Mouse (Mus musculus) embryonic facial prominence, embryonic 15.5 days (tissue): ENCODE results near the gene Tango6. TPM values are rescaled to one million over a fixed set of nuclear protein-coding genes. Genes with fewer than 3 reads are reported as not detected.

Experiments
- ATAC-seq: fragments of 200-750 bp; cut with Nextera tagmentation; 2 replicates; pipeline ENCODE4 v1.8.0; 2017; ENCODE audit warnings: low read depth, moderate TSS enrichment; ENCODE audit not compliant: insufficient number of reproducible peaks, low FRiP score, low TSS enrichment
- H3K27ac ChIP-seq: fragments of 300-500 bp; sonication (generic); replicated peaks from 2 replicates; pipeline ENCODE4 v1.5.1; 2015; ENCODE audit warnings: mild to moderate bottlenecking, inconsistent platforms
- H3K27me3 ChIP-seq: fragments of 300-500 bp; sonication (generic); 2 replicates; pipeline ENCODE4 v1.6.1; 2015; ENCODE audit warnings: inconsistent platforms
- H3K36me3 ChIP-seq: fragments of 300-500 bp; sonication (generic); 2 replicates; pipeline ENCODE4 v1.6.1; 2015; ENCODE audit warnings: mild to moderate bottlenecking, inconsistent platforms
- H3K4me1 ChIP-seq: fragments of 300-500 bp; sonication (generic); 2 replicates; pipeline ENCODE4 v1.6.1; 2015; ENCODE audit warnings: inconsistent platforms
- H3K4me2 ChIP-seq: fragments of 300-500 bp; sonication (generic); replicated peaks from 2 replicates; pipeline ENCODE4 v1.6.1; 2015; ENCODE audit warnings: mild to moderate bottlenecking, inconsistent platforms
- H3K4me3 ChIP-seq: fragments of 300-500 bp; sonication (generic); replicated peaks from 2 replicates; pipeline ENCODE4 v1.5.1; 2015; ENCODE audit warnings: mild to moderate bottlenecking, inconsistent platforms
- H3K9ac ChIP-seq: fragments of 300-500 bp; sonication (generic); 2 replicates; pipeline ENCODE4 v1.6.1; 2015; ENCODE audit warnings: inconsistent platforms
- H3K9me3 ChIP-seq: fragments of 300-500 bp; sonication (generic); replicated peaks from 2 replicates; pipeline ENCODE4 v1.6.1; 2016; ENCODE audit warnings: inconsistent platforms
- WGBS: fragments of 180-500 bp; shearing (Covaris S2); methylation state at CpG from one replicate; pipeline ENCODE4 v1.1.7; 2015; 5-methylcytosine and 5-hydroxymethylcytosine counted together
- polyA plus RNA-seq: library from polyadenylated mRNA; unstranded; fragments of >200 nt; fragmentation: Nextera tagmentation; extraction: Ambion mirVana; gene quantifications from 2 replicates; pipeline ENCODE4 v1.2.1, GENCODE M21; 2015

The Tango6 gene
- polyA plus RNA-seq, 1 experiment from 2014 or later = 8.9 TPM

- no peaks in the 10 kb centered on the region for H3K4me1 ChIP-seq
- H3K27ac ChIP-seq = no peak overlapping the region
- H3K27me3 ChIP-seq = no peaks in the 10 kb centered on the region
- whole genome bisulfite sequencing = 51% methylated on average over 3 of the region's 3 CpGs
- H3K36me3 ChIP-seq = no peaks in the 10 kb centered on the region
- H3K4me2 ChIP-seq = no peak overlapping the region
- ATAC-seq = no peak
- H3K9me3 ChIP-seq = no peaks in the 10 kb centered on the region
- no peak overlapping the region for H3K4me3 ChIP-seq
- H3K9ac ChIP-seq = no peak overlapping the region
Measured at GRCm38 (mm10) chr8:106753436-106753835, 70.6 kb downstream of the Tango6 start.

DNA sequence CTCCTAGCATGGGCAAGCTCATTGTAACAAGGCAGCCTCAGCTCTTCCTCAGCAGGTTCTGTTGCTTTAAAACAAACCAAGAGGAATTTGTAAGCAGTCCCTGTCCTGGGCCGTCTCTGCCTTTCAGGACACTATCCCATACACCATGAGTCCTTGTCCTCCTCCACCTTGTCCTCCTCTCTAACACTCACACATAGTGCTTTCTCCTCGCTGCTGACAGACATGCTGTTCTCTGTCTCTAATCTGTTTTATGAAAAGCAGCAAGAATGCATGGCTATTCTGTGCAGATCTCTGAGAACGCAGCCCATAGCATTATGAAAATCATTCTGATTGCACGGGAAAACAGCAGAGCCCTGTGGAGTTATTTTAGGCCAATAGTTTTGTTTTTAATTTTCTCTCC lies 78.4 kb downstream of the Tango6 start:
- no peak overlapping the region for H3K9ac ChIP-seq
- no peaks in the 10 kb centered on the region for H3K9me3 ChIP-seq
- no peak for ATAC-seq
- H3K27ac ChIP-seq = peak overlapping the region; percentile 73
- H3K4me2 ChIP-seq = no peak overlapping the region
- no peaks in the 10 kb centered on the region for H3K27me3 ChIP-seq
- no peaks in the 10 kb centered on the region for H3K36me3 ChIP-seq
- H3K4me1 ChIP-seq = peaks cover 17% of the 10 kb centered on the region
- no peak overlapping the region for H3K4me3 ChIP-seq
- WGBS = 15% methylated on average over 4 of the region's 4 CpGs

DNA sequence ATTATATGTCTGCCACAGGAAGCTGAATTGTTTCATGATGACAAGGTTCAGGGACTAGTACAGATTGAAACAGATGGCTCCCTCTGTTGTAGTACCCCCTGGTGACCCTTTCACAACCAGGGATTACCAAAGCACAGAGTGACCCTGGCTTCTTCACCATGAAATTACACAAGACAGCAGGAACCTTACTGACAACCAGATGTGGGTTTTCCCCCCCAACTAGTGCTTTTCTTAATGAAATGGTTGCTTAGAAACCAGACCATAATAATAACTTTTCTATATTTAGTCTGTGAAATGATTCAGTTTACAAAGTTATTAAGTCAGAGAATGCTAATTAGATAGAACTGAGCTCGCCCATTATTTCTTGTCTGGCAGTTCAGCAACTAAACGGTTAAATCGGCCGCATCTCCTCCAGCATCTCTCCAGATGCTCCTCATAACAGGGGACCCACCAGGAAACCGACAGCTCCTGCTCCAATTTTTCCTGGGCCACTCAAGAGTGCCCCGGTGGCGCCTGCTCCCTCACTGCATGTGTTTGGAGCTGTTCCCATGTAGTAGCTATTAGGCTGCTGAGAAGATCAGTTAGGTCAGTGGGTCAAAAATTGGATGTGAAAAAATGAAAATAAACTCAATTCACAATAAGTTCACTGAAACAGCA lies 79.1 kb downstream of the Tango6 start:
- no peak overlapping the region for H3K4me3 ChIP-seq
- no peak overlapping the region for H3K9ac ChIP-seq
- H3K27me3 ChIP-seq = no peaks in the 10 kb centered on the region
- H3K4me2 ChIP-seq = no peak overlapping the region; the same call in 1 of the 2 replicates
- peak overlapping the region; percentile 58; the same call in 1 of the 2 replicates for H3K27ac ChIP-seq
- no peaks in the 10 kb centered on the region for H3K36me3 ChIP-seq
- ATAC-seq = peak; percentile 29; the same call in 1 of the 2 replicates
- 15% methylated on average over 7 of the region's 7 CpGs for WGBS
- peaks cover 17% of the 10 kb centered on the region for H3K4me1 ChIP-seq
- H3K9me3 ChIP-seq = no peaks in the 10 kb centered on the region

DNA sequence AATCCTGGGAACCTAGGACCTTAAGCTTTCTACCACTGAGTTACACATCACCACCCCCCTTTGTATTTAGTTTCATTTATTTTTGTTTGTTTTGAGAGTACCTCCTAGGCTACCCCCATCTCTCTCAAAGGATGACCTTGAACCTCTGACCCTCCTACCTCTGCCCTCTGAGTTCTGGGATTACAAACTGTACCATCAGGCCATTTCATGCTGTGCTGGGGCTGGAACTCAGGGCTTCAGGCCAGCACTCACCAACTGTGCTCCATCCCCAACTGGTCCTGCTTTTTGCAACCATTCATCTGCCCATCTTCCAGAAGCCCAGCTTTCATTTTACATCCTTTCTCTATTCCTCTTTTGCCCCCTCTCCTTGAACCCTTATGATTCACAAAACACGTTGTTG lies 81.7 kb downstream of the Tango6 start:
- no peak for ATAC-seq
- no peaks in the 10 kb centered on the region for H3K9me3 ChIP-seq
- H3K27me3 ChIP-seq = no peaks in the 10 kb centered on the region
- WGBS = 71% methylated on average over 1 of the region's 1 CpGs
- no peak overlapping the region for H3K27ac ChIP-seq
- no peak overlapping the region for H3K4me2 ChIP-seq
- H3K36me3 ChIP-seq = no peaks in the 10 kb centered on the region
- H3K4me3 ChIP-seq = no peak overlapping the region
- H3K9ac ChIP-seq = no peak overlapping the region
- H3K4me1 ChIP-seq = peaks cover 17% of the 10 kb centered on the region

GRCm38 (mm10) chr8:106765570-106765969 lies 82.7 kb downstream of the Tango6 start:
- Histone ChIP-seq H3K36me3 (no peaks in the 10 kb centered on the region), H3K9me3 (no peaks in the 10 kb centered on the region), H3K4me2 (no peak overlapping the region), H3K27me3 (no peaks in the 10 kb centered on the region), H3K9ac (no peak overlapping the region), H3K4me1 (peaks cover 17% of the 10 kb centered on the region), H3K27ac (no peak overlapping the region), H3K4me3 (no peak overlapping the region)
- no peak for ATAC-seq
- WGBS = 83% methylated on average over 2 of the region's 2 CpGs

GRCm38 (mm10) chr8:106766736-106767135 lies 83.9 kb downstream of the Tango6 start:
- WGBS = 88% methylated on average over 5 of the region's 5 CpGs
- Histone ChIP-seq H3K4me2 (no peak overlapping the region), H3K27me3 (no peaks in the 10 kb centered on the region), H3K4me3 (no peak overlapping the region), H3K36me3 (no peaks in the 10 kb centered on the region), H3K9me3 (no peaks in the 10 kb centered on the region), H3K9ac (no peak overlapping the region), H3K27ac (no peak overlapping the region), H3K4me1 (peaks cover 6% of the 10 kb centered on the region)
- no peak for ATAC-seq

DNA sequence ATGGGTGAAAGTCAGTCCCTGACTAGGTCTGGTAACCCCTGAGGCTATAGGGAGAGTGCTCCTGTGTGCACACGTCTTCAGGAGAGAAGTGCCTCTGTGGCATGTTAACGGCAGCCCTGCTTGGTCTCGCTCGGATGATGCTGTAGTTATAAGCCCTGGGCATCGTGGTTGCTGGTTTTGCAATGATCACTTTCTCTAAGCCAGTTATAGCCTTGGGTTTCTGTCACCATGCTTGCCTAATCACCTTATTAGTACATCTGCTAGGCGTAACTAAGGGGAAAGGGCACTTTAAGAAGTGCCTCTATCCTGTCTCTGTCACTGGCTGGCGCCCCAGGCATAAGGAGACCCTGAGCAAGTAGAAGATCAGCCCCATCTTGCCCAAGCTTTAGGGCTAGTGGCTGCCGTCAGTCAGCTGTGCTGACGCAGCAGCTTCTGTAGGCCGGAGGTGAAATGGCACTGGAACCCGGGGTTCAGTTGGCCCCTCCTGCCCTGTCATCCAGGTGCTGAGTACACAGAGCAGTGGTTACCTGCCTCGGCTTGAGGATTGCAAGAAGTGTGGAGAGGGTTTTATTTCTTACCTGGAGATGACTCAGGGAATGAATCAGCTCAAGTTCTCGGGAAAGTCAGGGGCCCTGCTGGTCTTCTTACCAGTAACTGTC lies 86.4 kb downstream of the Tango6 start:
- H3K4me3 ChIP-seq = no peak overlapping the region
- ATAC-seq = no peak
- no peak overlapping the region for H3K4me2 ChIP-seq
- H3K27me3 ChIP-seq = no peaks in the 10 kb centered on the region
- H3K9ac ChIP-seq = no peak overlapping the region
- 59% methylated on average over 13 of the region's 13 CpGs for WGBS
- H3K27ac ChIP-seq = no peak overlapping the region; the same call in 1 of the 2 replicates
- H3K36me3 ChIP-seq = no peaks in the 10 kb centered on the region
- no peaks in the 10 kb centered on the region for H3K9me3 ChIP-seq
- no peaks in the 10 kb centered on the region for H3K4me1 ChIP-seq

- no peak overlapping the region for H3K9ac ChIP-seq
- 83% methylated on average over 9 of the region's 9 CpGs for WGBS
- no peaks in the 10 kb centered on the region for H3K36me3 ChIP-seq
- no peak overlapping the region for H3K4me3 ChIP-seq
- ATAC-seq = no peak
- no peaks in the 10 kb centered on the region for H3K27me3 ChIP-seq
- no peaks in the 10 kb centered on the region for H3K9me3 ChIP-seq
- H3K4me2 ChIP-seq = no peak overlapping the region
- H3K27ac ChIP-seq = no peak overlapping the region
- no peaks in the 10 kb centered on the region for H3K4me1 ChIP-seq
Measured at GRCm38 (mm10) chr8:106770596-106771179, 87.8 kb downstream of the Tango6 start.

DNA sequence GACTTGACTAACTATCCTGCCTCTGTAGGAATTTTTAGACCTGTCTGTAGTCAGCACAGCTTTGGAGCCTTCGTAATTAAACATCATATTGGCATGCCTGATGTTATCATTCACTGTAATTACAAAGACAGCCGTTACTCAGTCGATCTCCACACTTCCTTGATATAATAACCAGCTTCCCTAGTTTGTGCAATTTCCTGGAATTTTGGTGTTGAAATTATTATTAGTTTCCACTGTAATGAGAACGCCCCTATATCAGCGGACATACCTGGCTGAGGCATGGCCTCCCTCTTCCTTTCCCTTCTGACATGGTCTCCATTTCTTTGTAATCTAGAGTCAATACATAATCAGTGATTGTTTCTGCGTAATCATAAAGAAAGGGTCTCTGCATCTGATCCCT lies 89.2 kb downstream of the Tango6 start:
- H3K4me2 ChIP-seq = no peak overlapping the region
- no peak overlapping the region for H3K4me3 ChIP-seq
- H3K27ac ChIP-seq = no peak overlapping the region
- H3K4me1 ChIP-seq = no peaks in the 10 kb centered on the region
- no peak for ATAC-seq
- H3K36me3 ChIP-seq = no peaks in the 10 kb centered on the region
- no peaks in the 10 kb centered on the region for H3K27me3 ChIP-seq
- no peak overlapping the region for H3K9ac ChIP-seq
- 64% methylated on average over 6 of the region's 6 CpGs for WGBS
- H3K9me3 ChIP-seq = no peaks in the 10 kb centered on the region

DNA sequence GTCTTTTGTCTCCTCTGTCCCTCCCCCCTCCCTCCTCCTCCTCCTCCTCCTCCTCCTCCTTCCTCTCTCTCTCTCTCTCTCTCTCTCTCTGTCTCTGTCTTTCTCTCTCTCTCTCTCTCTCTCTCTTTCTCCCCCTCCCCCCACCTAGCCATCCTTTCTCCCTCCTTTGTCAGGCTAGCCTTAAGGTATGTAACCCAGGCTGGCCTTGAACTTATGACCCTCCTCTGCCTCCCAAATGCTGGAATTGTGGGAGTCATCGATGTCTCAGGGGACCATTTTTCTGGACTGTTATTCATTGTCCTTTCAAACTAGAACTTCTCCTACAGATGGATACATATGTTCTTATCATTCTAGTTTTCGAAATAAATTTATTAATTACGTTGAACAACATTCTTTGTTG lies 89.6 kb downstream of the Tango6 start:
- Histone ChIP-seq H3K4me1 (no peaks in the 10 kb centered on the region), H3K4me3 (no peak overlapping the region), H3K36me3 (no peaks in the 10 kb centered on the region), H3K9me3 (no peaks in the 10 kb centered on the region), H3K4me2 (no peak overlapping the region), H3K9ac (no peak overlapping the region), H3K27ac (no peak overlapping the region), H3K27me3 (no peaks in the 10 kb centered on the region)
- no peak for ATAC-seq
- 92% methylated on average over 3 of the region's 3 CpGs for WGBS

- H3K4me2 ChIP-seq = no peak overlapping the region
- no peak overlapping the region for H3K4me3 ChIP-seq
- H3K27ac ChIP-seq = no peak overlapping the region
- 80% methylated on average over 8 of the region's 8 CpGs for WGBS
- no peak for ATAC-seq
- no peaks in the 10 kb centered on the region for H3K4me1 ChIP-seq
- H3K9me3 ChIP-seq = no peaks in the 10 kb centered on the region
- H3K27me3 ChIP-seq = no peaks in the 10 kb centered on the region
- no peaks in the 10 kb centered on the region for H3K36me3 ChIP-seq
- H3K9ac ChIP-seq = no peak overlapping the region
Measured at GRCm38 (mm10) chr8:106774567-106775320, 91.9 kb downstream of the Tango6 start.
